Mouse (Mus musculus) small intestine, adult 2 months (tissue): ENCODE measurements around the gene Psd4. TPM values are rescaled to one million over a fixed set of nuclear protein-coding genes. Genes with fewer than 3 reads are reported as not detected.
A peak's percentile ranks its signal among the peaks of the same experiment; 100 is the strongest.

Experiments
- H3K27ac ChIP-seq: fragments of 200-500 bp; 2 replicates; pipeline ENCODE4 v1.5.1; 2012; ENCODE audit warnings: low read depth, low read length, control low read depth, inconsistent platforms; ENCODE audit not compliant: insufficient read depth
- H3K27me3 ChIP-seq: fragments of 200-500 bp; 2 replicates; pipeline ENCODE4 v1.6.1; 2012; ENCODE audit warnings: mild to moderate bottlenecking, moderate library complexity, low read length, inconsistent platforms; ENCODE audit not compliant: control insufficient read depth, insufficient read depth
- H3K36me3 ChIP-seq: fragments of 200-500 bp; 2 replicates; pipeline ENCODE4 v1.6.1; 2012; ENCODE audit warnings: mild to moderate bottlenecking, low read length, control low read depth, inconsistent platforms; ENCODE audit not compliant: control insufficient read depth, insufficient read depth
- H3K4me1 ChIP-seq: fragments of 200-500 bp; 2 replicates; pipeline ENCODE4 v1.6.1; 2012; ENCODE audit warnings: low read length, inconsistent platforms, mixed read lengths; ENCODE audit not compliant: control insufficient read depth, insufficient read depth, insufficient read length
- H3K4me3 ChIP-seq: fragments of 200-500 bp; 2 replicates; pipeline ENCODE4 v1.5.1; 2012; ENCODE audit warnings: low read depth, mild to moderate bottlenecking, control low read depth, inconsistent platforms, low read length, moderate library complexity
- CTCF ChIP-seq: fragments of 200-500 bp; IDR thresholded peaks from 2 replicates; pipeline ENCODE4 v1.5.1; 2012; ENCODE audit warnings: low read depth, mild to moderate bottlenecking, control low read depth, inconsistent platforms, low read length, moderate library complexity, mixed read lengths; ENCODE audit not compliant: insufficient replicate concordance, insufficient read length; ENCODE audit errors: extremely low read depth
- POLR2A ChIP-seq: fragments of 200-500 bp; IDR thresholded peaks from 2 replicates; pipeline ENCODE4 v1.6.1; 2012; ENCODE audit warnings: low read depth, mild to moderate bottlenecking, control low read depth, inconsistent platforms, low read length, moderate library complexity
- WGBS: fragments of 180-500 bp; shearing (Covaris S2); methylation state at CpG from one replicate; pipeline ENCODE4 v1.1.7; 2018; 5-methylcytosine and 5-hydroxymethylcytosine counted together
- polyA plus RNA-seq: library from polyadenylated mRNA; depleted of rRNA; stranded (reverse); fragments of >200 nt; gene quantifications from 2 replicates; pipeline ENCODE4 v1.2.3, GENCODE M21; 2012

The Psd4 gene
- polyA plus RNA-seq, 1 experiment, result 14.0 TPM

DNA sequence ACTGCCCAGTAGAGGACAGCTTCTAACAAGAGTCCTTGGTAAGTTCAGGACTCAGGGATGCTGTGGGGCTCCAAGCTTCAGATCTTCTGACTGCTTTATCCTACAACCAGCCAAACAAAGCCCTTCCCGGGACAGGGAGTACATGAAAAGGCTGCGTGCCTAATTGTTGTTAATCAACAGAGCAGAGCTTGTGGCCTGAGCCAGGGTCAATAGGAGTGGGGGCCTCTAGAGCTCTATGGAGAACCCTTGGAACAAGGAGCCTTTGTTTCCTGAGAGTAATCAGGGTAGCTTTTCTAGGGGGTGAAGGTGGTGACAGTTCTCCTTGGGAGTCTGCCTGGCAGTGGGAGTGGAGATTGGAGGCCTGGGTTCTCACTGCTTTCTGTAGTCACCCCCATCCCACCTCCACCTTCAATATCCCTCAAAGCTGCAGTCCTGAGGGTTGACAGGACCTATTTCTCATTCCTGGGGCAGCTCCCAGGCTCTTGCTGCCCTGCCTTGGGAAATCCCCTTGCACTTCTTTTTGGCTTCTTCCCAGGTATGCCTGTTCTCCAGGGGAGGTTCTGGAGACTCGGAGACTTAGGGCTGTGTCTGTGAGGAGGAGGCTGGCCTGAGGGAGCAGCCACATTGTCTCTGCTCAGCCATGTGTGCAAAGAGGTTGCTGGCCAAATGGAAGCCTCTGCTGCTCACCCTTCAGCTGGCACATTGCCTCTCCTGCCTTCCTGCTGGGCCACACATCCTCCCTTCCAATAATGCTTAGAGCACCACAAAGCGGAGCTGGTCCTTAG, 40.5 kb downstream of the Psd4 start:
- H3K36me3 ChIP-seq, result peaks cover 21% of the 10 kb centered on the region
- 54% methylated on average over 4 of the region's 4 CpGs for WGBS
- peaks cover 17% of the 10 kb centered on the region for H3K4me1 ChIP-seq
- H3K27ac ChIP-seq, result no peak overlapping the region
- no peaks in the 10 kb centered on the region for H3K27me3 ChIP-seq
- no peak for TF ChIP-seq CTCF
- no peak for TF ChIP-seq POLR2A
- no peak overlapping the region for H3K4me3 ChIP-seq

DNA sequence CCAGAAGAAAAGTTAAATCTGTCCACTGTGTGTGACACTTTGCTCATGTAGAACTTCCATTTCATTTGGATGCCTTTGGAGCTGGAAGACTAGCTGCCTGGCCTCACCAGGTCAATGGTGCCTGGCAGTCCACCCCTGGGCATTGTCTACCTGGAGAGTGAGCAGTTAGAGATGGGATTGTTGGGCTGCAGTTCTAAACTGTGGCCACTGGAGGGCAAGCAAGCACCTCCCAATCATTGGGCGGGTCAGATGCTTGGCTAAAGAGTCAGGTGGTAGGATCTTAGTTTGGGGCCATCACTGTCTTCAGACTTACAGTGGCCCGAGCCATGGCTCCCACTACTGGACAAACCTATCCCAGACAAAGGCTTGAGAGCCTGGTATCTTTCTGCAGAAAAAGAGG, 41.8 kb downstream of the Psd4 start:
- peaks cover 11% of the 10 kb centered on the region; the same call in 1 of the 2 replicates for H3K36me3 ChIP-seq
- TF ChIP-seq CTCF (peak; percentile 93), POLR2A (no peak)
- WGBS, result 1% methylated on average over 2 of the region's 2 CpGs
- no peak overlapping the region for H3K4me3 ChIP-seq
- no peak overlapping the region for H3K27ac ChIP-seq
- H3K27me3 ChIP-seq, result no peaks in the 10 kb centered on the region
- peaks cover 19% of the 10 kb centered on the region for H3K4me1 ChIP-seq

DNA sequence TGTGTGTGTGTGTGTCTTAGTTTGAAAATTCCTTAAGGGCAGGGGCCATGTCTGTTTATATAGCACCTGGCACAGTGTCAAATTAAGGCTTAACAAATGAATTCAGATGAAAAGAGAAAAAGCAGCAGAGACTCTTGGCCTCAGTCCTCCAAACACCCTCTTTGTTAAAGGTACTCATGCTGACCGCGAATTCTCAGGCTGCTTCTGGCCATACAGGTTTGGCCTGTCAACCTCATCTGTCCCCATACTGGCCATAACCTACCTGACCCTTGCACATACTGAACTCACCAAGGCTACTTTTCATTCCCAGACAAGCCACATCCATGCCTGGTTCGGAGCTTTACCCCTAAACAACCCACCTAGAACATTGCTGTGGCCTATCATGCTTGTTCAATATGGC, 45.8 kb downstream of the Psd4 start:
- H3K4me1 ChIP-seq, result peaks cover 27% of the 10 kb centered on the region
- 0 out of 2 replicates have a peak, but pooled peaks cover 2% of the 10 kb centered on the region for H3K36me3 ChIP-seq
- TF ChIP-seq POLR2A, result no peak
- TF ChIP-seq CTCF, result no peak
- no peak overlapping the region for H3K27ac ChIP-seq
- no peak overlapping the region for H3K4me3 ChIP-seq
- 74% methylated on average over 3 of the region's 3 CpGs for WGBS
- no peaks in the 10 kb centered on the region for H3K27me3 ChIP-seq

DNA sequence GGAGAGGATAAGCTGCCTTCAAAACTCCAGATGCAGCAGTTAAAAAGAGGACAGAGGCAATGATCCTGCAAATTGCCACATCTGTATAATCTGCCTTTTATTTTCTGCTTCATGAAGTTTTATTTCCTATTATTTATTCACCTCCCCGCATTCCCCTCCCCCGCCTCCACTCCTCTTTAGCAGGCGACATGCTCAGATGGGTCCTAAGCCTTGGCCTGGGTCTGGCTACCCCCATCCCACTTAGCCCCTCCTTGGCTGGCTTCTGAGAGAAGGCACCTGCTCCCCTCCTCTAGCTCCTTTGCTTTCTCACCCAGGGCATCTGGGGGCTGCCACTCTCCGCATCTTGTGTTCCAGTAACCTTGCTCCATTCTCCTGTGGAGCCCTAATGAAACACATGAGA, 46.3 kb downstream of the Psd4 start:
- TF ChIP-seq CTCF, result no peak
- no peak for TF ChIP-seq POLR2A
- Histone ChIP-seq H3K36me3 (no peaks in the 10 kb centered on the region), H3K4me1 (peaks cover 27% of the 10 kb centered on the region), H3K27ac (no peak overlapping the region), H3K27me3 (no peaks in the 10 kb centered on the region), H3K4me3 (no peak overlapping the region)
- 92% methylated on average over 4 of the region's 4 CpGs for WGBS

DNA sequence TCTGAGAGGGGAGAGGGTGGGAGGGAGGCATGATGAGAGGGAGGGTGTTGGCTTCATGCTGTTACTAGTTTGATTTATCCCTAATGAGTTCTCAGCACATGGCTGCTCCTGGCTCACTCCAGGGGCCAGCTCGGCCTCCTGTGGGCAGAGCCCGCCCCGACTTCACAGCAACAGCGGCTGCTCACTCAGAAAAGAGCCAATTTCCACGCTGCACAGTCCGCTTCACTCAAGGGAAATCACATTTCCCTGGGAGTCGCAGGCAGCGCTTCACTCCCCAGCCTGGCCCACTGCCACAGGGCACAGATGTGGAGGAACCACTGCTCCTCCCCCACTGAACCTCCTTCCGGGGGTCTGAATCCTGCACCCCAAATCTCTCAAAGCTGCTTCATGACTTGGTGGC, 49.3 kb downstream of the Psd4 start:
- Histone ChIP-seq H3K27me3 (no peaks in the 10 kb centered on the region), H3K4me1 (peaks cover 22% of the 10 kb centered on the region), H3K27ac (no peak overlapping the region; the same call in 1 of the 2 replicates), H3K36me3 (peaks cover 2% of the 10 kb centered on the region; the same call in 1 of the 2 replicates), H3K4me3 (no peak overlapping the region)
- WGBS, result 11% methylated on average over 9 of the region's 9 CpGs
- TF ChIP-seq CTCF, result no peak

DNA sequence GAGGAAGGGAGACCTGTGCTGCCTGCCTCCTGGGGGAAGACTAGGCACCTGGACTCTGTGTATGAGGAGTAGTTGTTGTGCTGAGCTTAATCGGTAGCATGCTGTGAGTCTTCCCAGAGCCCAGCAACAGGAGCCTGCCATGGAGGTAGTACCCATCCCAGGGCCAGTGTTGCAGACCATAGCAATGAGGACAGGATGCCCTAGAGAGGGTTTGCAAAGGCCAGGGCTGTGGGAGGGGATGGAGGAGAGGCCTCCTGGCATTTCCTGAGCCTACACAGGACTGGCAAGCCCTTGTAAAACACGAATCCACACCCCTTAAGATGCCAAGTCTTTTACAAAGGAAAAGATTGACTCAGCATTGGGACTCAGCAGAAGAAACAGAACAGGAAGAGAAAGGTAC, 49.7 kb downstream of the Psd4 start:
- H3K27me3 ChIP-seq, result no peaks in the 10 kb centered on the region
- H3K4me1 ChIP-seq, result peaks cover 26% of the 10 kb centered on the region
- no peak overlapping the region; the same call in 1 of the 2 replicates for H3K27ac ChIP-seq
- 6% methylated on average over 2 of the region's 2 CpGs for WGBS
- no peak overlapping the region for H3K4me3 ChIP-seq
- peaks cover 2% of the 10 kb centered on the region; the same call in 1 of the 2 replicates for H3K36me3 ChIP-seq
- no peak for TF ChIP-seq CTCF
- TF ChIP-seq POLR2A, result no peak

DNA sequence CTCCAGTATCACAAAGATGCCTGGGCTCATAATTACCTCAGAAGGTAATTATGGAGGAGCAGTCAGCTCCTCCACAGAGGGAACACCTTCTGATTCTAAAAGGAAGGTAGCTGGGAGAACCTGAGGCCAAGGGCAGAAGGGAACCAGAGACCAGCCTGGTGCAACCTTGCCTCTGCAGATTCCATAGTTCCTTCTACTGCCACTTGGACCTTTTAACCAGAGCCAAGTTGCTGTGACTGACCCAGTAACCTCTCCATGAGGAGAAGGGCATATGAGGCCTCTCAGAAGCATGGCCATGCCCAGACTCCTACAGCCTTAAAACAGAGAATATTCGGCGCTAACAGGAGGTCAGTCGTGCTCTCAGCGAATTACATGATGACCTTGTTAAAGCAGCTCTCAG, 50.2 kb downstream of the Psd4 start:
- H3K27ac ChIP-seq, result no peak overlapping the region
- peaks cover 2% of the 10 kb centered on the region; the same call in 1 of the 2 replicates for H3K36me3 ChIP-seq
- TF ChIP-seq CTCF, result no peak
- TF ChIP-seq POLR2A, result no peak
- no peaks in the 10 kb centered on the region for H3K27me3 ChIP-seq
- WGBS, result 90% methylated on average over 4 of the region's 4 CpGs
- H3K4me1 ChIP-seq, result peaks cover 27% of the 10 kb centered on the region
- H3K4me3 ChIP-seq, result no peak overlapping the region
